Mouse (Mus musculus): ENCODE data around the gene Tsc2.

- TF ChIP-seq POLR2A (IDR thresholded peaks at IDR 0.05; ENCODE audit: borderline replicate concordance, extremely low read depth, low read depth, low read length) (no peak), CTCF (IDR thresholded peaks at IDR 0.05; ENCODE audit: insufficient read depth, low read length) (peak; percentile 86)
Observed at GRCm38 (mm10) chr17:24653967-24654710, 21.7 kb upstream of the Tsc2 start.

Measured in lung, adult 2 months (tissue).